Mouse (Mus musculus): ENCODE results near the gene Narfl. TPM values are rescaled to one million over a fixed set of nuclear protein-coding genes. Genes with fewer than 3 reads are reported as not detected.

Narfl gene
- total and polyA plus RNA-seq, 3 experiments, result 30.6 to 34.3 TPM; not detected in 1

DNA sequence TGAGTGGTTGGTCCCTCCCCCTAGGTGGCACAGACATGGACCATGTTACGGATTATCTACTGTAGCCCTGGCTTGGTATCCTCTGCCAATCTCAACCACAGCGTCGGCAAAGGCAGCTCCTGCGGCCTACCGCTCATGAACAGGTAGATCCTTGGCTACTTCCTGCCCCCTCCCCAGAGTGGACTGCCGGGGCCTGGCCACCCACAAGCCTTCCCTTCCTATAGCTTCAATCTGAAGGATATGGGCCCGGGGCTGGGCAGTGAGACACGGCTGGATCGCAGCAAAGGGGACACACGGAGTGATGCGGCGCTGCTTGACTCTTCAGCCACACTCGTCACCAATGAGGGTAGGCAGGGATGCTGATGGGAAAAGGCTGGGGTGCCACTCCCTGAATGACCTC is 53.4 kb downstream of the Narfl start:
- no peak for DNase-seq (ENCODE audit: low read depth, low spot score)
- no peak overlapping the region for H3K9ac ChIP-seq (ENCODE audit: control insufficient read depth, low read depth, low read length, poor library complexity, severe bottlenecking)
- peaks cover 53% of the 10 kb centered on the region for H3K79me2 ChIP-seq (ENCODE audit: control insufficient read depth, insufficient read depth, low read length, poor library complexity)
- no peak overlapping the region for H3K27ac ChIP-seq (ENCODE audit: control insufficient read depth, low read depth, low read length)
- H3K36me3 ChIP-seq (ENCODE audit: control insufficient read depth in 1 of 2, insufficient read depth in 2 of 2, low read length in 2 of 2), result peaks cover 0 to 17% of the 10 kb centered on the region in 2 experiments; a peak in 2 of 4 replicates
- H3K9me3 ChIP-seq (replicated peaks; ENCODE audit: insufficient read depth, low read length), result no peaks in the 10 kb centered on the region
- TF ChIP-seq RAD21 (IDR thresholded peaks at IDR 0.05; ENCODE audit: low read depth, low read length) (no peak), POLR2A (IDR thresholded peaks at IDR 0.05; ENCODE audit: control insufficient read depth in 1 of 2, insufficient read depth in 1 of 2, low read depth in 1 of 2, low read length in 2 of 2, poor library complexity in 1 of 2) (no peak), BHLHE40 (IDR thresholded peaks at IDR 0.05; ENCODE audit: borderline replicate concordance, low read depth, low read length) (no peak), ELF1 (IDR thresholded peaks at IDR 0.05; ENCODE audit: low read depth, low read length) (no peak), MYC (IDR thresholded peaks at IDR 0.05; ENCODE audit: low read depth, low read length) (no peak), ZMIZ1 (IDR thresholded peaks at IDR 0.05; ENCODE audit: low read depth, low read length) (no peak), UBTF (IDR thresholded peaks at IDR 0.05; ENCODE audit: borderline replicate concordance, insufficient read depth, low read depth, low read length) (no peak), GATA1 (IDR thresholded peaks at IDR 0.05; ENCODE audit: low read depth, low read length) (no peak), NELFE (IDR thresholded peaks at IDR 0.05; ENCODE audit: low read depth, low read length) (no peak), ETS1 (IDR thresholded peaks at IDR 0.05; ENCODE audit: low read depth, low read length) (no peak), USF2 (IDR thresholded peaks at IDR 0.05; ENCODE audit: borderline replicate concordance in 1 of 2, insufficient read depth in 1 of 2, low read depth in 1 of 2, low read length in 2 of 2) (no peak), USF1 (IDR thresholded peaks at IDR 0.05; ENCODE audit: low read depth, low read length) (no peak), RCOR1 (IDR thresholded peaks at IDR 0.05; ENCODE audit: low read depth, low read length) (no peak)
- no peak overlapping the region for H3K4me3 ChIP-seq (ENCODE audit: control insufficient read depth in 1 of 2, insufficient read depth in 1 of 2, low read depth in 2 of 2, low read length in 2 of 2)
- H3K4me1 ChIP-seq (ENCODE audit: control insufficient read depth in 1 of 2, insufficient read depth in 2 of 2, low read length in 2 of 2), result peaks cover 0 to 42% of the 10 kb centered on the region in 2 experiments; a peak in 2 of 4 replicates
- no peaks in the 10 kb centered on the region for H3K27me3 ChIP-seq (ENCODE audit: control insufficient read depth in 1 of 2, insufficient read depth in 2 of 2, low read length in 2 of 2)

DNA sequence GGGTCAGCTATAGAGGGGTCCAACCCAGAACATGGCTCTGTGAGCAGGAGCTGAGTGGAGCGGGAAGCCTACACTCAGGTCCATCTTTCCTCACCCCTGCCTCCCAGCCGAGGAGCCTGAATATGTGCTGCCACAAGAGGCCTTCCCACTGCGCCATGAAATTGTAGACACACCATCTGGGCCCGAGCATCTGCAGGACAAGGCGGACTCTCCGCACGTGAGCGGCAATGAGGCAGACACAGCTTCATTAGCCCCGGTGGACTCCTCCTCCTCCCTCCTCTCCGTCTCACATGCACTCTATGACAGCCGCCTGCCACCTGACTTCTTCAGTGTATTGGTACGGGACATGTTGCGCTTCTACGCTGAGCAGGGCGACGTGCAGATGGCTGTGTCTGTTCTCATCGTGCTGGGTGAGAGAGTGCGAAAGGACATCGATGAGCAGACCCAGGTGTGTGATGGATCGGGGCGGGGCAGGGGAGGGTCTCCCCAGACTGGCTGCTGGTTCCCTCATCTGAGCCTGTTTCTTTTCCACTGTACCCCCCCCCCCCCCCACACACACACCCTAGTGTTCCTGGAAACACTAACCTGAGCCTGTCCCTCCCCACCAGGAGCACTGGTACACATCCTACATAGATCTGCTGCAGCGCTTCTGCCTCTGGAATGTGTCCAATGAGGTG is 54.1 kb downstream of the Narfl start:
- H3K27ac ChIP-seq (ENCODE audit: control insufficient read depth, low read depth, low read length), result no peak overlapping the region
- no peaks in the 10 kb centered on the region for H3K27me3 ChIP-seq (ENCODE audit: control insufficient read depth in 1 of 2, insufficient read depth in 2 of 2, low read length in 2 of 2)
- DNase-seq (ENCODE audit: low read depth, low spot score), result no peak
- H3K9ac ChIP-seq (ENCODE audit: control insufficient read depth, low read depth, low read length, poor library complexity, severe bottlenecking), result no peak overlapping the region
- no peak overlapping the region for H3K4me3 ChIP-seq (ENCODE audit: control insufficient read depth in 1 of 2, insufficient read depth in 1 of 2, low read depth in 2 of 2, low read length in 2 of 2)
- H3K36me3 ChIP-seq (ENCODE audit: control insufficient read depth in 1 of 2, insufficient read depth in 2 of 2, low read length in 2 of 2), result peaks cover 0 to 16% of the 10 kb centered on the region in 2 experiments; a peak in 2 of 4 replicates
- no peaks in the 10 kb centered on the region for H3K9me3 ChIP-seq (replicated peaks; ENCODE audit: insufficient read depth, low read length)
- peaks cover 0 to 42% of the 10 kb centered on the region in 2 experiments; a peak in 2 of 4 replicates for H3K4me1 ChIP-seq (ENCODE audit: control insufficient read depth in 1 of 2, insufficient read depth in 2 of 2, low read length in 2 of 2)
- H3K79me2 ChIP-seq (ENCODE audit: control insufficient read depth, insufficient read depth, low read length, poor library complexity), result peaks cover 60% of the 10 kb centered on the region
- TF ChIP-seq MYB (IDR thresholded peaks at IDR 0.05; ENCODE audit: low read depth, low read length), result no peak
- no peak for TF ChIP-seq TBP (IDR thresholded peaks at IDR 0.05; ENCODE audit: low read depth, low read length)
- no peak for TF ChIP-seq ETS1 (IDR thresholded peaks at IDR 0.05; ENCODE audit: low read depth, low read length)
- TF ChIP-seq RAD21 (IDR thresholded peaks at IDR 0.05; ENCODE audit: low read depth, low read length), result no peak
- TF ChIP-seq ZC3H11A (IDR thresholded peaks at IDR 0.05; ENCODE audit: low read depth, low read length), result no peak
- no peak for TF ChIP-seq HCFC1 (IDR thresholded peaks at IDR 0.05; ENCODE audit: low read depth, low read length)
- TF ChIP-seq POLR2AphosphoS2 (IDR thresholded peaks at IDR 0.05; ENCODE audit: low read length), result no peak
- TF ChIP-seq KAT2A (conservative IDR thresholded peaks at IDR 0.05; ENCODE audit: low read depth, low read length), result no peak
- no peak for TF ChIP-seq EP300 (IDR thresholded peaks at IDR 0.05; ENCODE audit: low read depth in 1 of 2, low read length in 2 of 2)
- no peak for TF ChIP-seq GATA1 (IDR thresholded peaks at IDR 0.05; ENCODE audit: low read depth, low read length)
- no peak for TF ChIP-seq USF2 (IDR thresholded peaks at IDR 0.05; ENCODE audit: borderline replicate concordance in 1 of 2, insufficient read depth in 1 of 2, low read depth in 1 of 2, low read length in 2 of 2)
- TF ChIP-seq MXI1 (IDR thresholded peaks at IDR 0.05; ENCODE audit: low read depth, low read length), result no peak
- TF ChIP-seq TCF12 (IDR thresholded peaks at IDR 0.05; ENCODE audit: low read depth, low read length), result no peak
- no peak for TF ChIP-seq GABPA (IDR thresholded peaks at IDR 0.05; ENCODE audit: low read depth, low read length)
- no peak for TF ChIP-seq ZNF384 (IDR thresholded peaks at IDR 0.05; ENCODE audit: low read depth, low read length)
- TF ChIP-seq JUND (IDR thresholded peaks at IDR 0.05; ENCODE audit: low read depth, low read length), result no peak
- TF ChIP-seq SMC3 (IDR thresholded peaks at IDR 0.05; ENCODE audit: low read depth, low read length), result no peak
